Mouse (Mus musculus) heart, postnatal 14 days (tissue): Measurements from ENCODE around the gene Hdac9. TPM values are rescaled to one million over a fixed set of nuclear protein-coding genes. Genes with fewer than 3 reads are reported as not detected.

ENCODE experiments used
- DNase-seq, 2 experiments: peaks; one replicate each; pipeline ENCODE4 v3.0.0; 2021 to 2022
- intact Hi-C: fragments of 180-260 bp; cut with DNase I; formaldehyde crosslinking; loops from one replicate; pipeline ENCODE4 v1.15.1; 2025
- total RNA-seq, 2 experiments: library from RNA; stranded (reverse); gene quantifications; 2 replicates each; pipeline ENCODE4 v1.2.3; 2021

Hdac9 gene
- total RNA-seq, 2 experiments from 2014 or later = 17.0 to 21.0 TPM

DNA sequence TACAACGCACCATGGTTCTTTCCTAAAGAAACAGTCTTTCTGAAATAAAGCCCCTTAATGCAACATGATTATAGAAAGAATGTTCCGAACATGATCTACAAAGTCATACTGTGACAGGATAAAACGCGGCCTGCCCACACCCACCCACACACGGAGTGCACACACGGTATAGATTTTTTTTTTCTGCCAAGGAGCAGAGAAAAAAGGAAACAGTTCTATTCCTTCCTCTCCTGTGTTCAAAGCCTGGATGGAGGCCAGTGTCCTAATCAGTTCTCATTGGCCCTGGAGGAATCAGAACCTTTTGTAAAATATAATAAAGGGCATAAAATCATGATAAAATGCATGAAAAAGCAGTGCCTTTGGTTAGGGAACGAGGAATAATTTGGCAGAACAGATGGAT lies 624.5 kb downstream of the Hdac9 start:
- intact Hi-C loops = no loop called here
- no peak for DNase-seq

DNA sequence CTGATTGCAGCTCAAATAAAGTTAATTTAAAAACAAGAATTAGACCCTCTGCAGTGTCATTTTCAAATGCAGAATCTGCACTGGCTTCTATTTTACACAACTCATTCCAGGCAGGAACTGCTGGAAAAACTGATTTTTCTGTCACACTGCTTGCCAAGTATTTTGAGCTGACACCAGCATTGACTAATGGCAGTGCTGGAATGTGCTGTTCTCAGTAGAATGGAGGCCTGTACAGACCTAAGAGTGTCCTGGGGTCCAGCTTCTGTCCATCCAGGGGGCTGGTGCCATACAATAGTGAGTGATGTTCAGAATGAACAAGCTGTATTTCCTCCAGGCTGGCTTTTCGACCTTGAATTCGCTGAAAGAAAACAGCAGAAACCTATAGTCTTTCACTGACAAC lies 629.7 kb downstream of the Hdac9 start:
- intact Hi-C loops = no loop called here
- DNase-seq = no peak

DNA sequence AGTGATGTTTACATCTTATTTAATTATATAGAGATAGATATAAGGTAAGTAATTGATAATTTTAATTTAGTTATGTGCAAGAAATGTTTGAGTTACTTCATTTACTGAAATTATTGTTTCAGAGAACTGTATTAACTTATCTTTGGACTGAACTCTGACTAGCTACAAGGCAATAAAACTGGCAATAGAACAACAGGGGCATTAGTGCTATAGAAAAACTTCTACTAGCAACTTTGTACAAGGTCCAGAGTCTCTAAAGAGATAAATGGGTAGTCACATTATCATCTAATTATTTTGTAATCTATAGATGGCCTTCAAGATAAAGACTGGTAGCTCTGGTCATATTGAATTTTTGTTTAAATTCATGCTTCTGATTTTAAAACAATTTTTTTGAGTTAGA lies 632.0 kb downstream of the Hdac9 start:
- no peak for DNase-seq
- intact Hi-C loops = no loop called here

DNA sequence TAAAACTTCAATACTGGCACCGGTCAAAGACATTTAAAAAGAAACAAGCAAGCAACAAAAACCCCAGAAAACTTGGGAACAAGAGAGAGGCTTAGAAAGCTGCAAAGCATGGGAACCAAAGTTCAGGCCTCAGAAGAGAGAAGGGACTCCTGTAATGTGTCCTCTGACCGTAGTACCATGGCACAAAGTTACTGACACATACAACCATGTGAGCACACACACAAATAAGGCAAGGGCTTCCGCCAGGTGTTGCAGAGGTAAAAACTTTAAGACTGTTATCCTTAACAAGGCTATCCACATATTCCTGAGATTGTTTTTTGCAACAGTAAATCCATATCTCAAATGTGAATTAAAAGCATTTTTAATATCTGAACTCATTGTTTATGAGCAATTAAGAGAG lies 632.5 kb downstream of the Hdac9 start:
- intact Hi-C loops = no loop called here

DNA sequence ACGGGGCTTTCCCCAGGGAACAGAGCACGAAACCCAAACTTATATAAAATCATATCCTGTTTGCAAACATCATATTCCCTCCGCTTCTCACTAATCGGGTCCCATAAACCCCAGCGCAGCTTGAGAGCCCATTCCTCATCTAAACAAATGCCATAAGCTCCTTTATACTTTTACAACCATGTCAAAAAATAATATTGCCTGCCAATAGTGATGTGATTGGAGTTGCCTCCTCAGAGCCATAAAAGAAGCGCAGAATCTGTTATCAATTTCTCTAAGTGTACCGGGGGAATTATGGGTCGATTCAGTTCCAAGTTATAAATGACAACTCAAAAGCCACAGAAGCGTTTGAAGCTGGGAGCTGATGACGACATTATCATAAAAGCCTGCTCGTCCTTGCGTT lies 638.1 kb downstream of the Hdac9 start:
- intact Hi-C loops = no loop called here

More for the DNA sequence above, 632.5 kb downstream of the Hdac9 start:
- DNase-seq = no peak

DNA sequence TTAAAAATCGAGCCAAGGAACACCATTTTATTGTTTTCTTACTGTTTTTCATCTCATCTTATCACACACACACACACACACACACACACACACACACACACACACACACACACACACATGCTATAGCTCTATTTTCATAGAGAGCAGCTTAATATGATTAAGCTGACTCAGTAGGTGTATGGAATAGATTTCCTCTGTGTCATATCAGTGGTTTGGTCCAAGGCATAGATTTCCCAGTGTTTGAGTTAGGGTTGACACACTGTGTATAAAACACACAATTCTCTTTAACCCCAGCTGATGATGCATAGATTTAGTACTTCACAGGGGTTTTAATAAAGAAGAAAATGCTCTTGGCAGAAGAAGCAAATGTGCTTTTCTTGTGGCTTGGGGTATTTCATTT lies 643.1 kb downstream of the Hdac9 start:
- no peak for DNase-seq
- intact Hi-C loops = no loop called here

More for the DNA sequence above, 638.1 kb downstream of the Hdac9 start:
- no peak for DNase-seq

DNA sequence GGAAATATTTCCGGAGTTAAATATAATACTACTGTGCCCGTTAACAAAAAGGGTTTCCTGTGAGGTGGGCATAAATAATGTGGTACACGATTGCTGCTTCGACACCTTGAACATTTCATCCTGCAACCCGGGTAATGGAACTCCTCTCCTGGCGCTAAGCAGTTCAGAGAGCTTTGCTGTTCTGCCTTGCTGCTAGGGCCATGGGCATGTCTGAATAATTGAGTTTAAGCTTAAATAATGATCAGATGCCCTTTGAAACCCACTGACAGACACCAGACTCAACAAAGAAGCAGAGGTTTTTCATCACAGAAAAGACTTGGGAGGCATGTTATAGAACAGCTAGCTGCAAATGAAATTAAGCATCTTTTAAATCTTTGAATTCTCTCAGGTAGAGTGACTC lies 646.8 kb downstream of the Hdac9 start:
- intact Hi-C loops = no loop called here

DNA sequence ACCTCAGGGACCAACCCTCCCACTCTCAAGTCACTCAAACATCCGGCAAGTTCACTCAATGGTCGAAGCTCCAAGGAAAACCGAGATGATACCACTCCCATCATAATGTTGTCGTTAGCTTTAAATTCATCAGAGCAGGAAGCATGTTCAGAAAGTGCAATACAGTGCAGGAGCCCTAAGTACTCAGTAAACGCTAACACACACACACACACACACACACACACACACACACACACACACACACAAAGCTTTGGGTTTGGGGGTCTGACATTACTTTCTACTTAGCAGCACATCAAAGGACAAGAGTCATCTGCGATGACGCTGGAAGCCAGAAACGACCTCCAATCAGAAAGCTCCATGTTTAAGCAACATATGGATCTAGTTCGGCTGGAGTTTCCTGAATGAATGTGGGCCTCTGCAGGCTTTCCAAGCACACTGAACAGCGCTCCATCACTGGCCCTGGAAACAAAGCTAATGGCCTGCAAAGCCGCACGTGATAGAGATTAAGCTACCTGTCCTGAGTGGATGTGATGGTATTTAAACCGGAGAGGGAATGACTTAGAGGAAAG lies 647.3 kb downstream of the Hdac9 start:
- intact Hi-C loops = no loop called here
- no peak for DNase-seq

More for the DNA sequence above, 646.8 kb downstream of the Hdac9 start:
- DNase-seq = no peak

DNA sequence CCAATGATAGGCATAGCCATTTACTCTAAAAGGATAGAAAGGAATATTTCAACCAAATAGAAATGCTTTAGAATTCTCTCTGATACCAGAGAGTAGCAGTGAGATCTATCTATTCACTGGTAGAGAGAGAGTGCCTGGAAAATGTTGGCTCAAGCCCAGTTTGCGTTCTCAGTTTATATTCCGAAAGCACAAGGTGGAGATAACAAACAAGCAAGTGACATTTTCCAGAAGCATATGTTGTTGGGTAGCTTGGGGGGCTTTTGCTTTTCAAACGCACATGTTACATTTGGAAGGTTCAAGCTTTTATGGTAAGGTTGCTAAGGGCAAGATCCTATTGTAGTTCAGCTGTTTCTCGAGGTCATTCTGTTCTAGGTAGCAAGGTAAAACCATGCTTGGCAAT lies 657.2 kb downstream of the Hdac9 start:
- intact Hi-C loops = no loop called here
- DNase-seq = no peak

DNA sequence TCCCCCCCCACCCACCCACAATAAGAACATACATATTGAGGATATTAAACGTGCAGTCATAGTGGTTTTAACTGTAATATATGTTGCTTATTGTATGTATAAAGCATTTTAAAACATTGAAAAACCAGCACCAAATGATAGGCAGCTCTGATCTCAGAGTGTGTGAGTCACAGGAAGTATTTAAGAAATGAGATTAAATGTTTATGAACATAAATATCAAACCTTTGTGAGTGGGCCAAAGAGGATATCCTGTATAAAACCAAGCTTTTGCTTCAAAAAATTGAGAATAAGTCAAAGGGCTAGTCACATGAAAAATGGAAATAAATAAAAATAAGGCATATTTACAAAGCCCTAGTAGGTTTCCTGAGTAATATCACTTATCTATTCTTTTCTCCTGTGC lies 667.7 kb downstream of the Hdac9 start:
- intact Hi-C loops = no loop called here
- DNase-seq = no peak

DNA sequence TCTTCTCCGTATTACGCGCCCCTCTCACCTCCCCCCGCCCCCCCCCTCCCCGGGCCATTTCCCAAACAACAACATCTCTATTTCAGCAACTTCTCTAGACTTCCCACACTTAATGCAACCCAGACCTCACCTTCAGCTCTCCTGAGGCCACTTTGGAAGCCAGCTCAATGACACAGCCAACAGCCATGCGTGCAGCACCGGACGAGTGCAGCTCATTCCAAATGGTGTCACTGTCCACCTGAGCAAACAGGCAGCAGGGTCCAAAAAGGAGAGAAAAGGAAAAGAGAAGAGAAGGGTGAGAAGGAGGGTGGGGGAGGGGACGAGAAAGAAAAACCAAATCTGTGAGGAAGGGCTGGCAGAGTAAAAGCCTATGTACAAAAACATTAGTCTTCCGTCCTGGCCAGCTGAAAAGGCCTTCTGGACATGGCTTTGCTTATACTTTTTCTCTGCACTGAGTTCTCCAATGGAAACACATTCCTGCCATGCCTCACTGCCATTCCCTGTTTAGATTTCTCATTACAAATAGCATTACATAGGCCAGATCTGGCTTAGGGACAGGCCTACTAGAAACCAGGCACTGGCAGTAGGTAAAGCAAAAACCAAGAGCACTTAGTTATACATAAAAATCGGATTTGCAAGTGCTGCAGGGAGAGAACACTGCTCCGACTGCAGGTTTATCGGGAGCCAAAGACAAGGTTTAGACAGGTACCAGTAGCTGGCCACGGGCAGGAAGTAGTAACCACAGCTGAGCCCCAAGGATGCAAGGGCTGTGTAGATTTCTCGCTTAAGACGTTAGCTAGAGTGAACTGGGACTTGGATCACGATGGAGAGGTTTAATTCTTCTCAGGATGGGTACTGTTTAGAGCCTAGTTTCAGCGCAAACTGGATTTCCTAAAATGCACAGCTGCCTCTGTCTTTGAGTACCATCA lies 668.4 kb downstream of the Hdac9 start:
- intact Hi-C loops = no loop called here
- DNase-seq = no peak

DNA sequence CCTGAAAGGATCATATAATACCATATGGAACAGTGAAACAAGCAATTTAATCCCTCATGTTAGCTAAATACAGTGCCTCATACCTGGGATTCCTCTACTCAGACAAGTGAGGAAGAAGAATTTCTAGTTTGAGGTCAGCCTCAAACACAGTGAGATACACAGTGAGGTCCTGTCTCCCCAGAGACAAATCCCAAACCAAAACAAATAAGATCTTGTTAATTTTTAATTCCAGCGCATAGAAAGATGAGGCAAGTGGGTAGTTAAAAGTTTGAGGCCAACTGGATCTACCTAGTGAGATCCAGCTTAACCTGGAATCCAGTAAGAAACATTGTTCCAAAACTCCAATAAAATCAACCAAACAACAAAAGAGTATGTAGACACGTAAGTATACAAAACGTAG lies 678.1 kb downstream of the Hdac9 start:
- intact Hi-C loops = no loop called here
- DNase-seq = no peak

DNA sequence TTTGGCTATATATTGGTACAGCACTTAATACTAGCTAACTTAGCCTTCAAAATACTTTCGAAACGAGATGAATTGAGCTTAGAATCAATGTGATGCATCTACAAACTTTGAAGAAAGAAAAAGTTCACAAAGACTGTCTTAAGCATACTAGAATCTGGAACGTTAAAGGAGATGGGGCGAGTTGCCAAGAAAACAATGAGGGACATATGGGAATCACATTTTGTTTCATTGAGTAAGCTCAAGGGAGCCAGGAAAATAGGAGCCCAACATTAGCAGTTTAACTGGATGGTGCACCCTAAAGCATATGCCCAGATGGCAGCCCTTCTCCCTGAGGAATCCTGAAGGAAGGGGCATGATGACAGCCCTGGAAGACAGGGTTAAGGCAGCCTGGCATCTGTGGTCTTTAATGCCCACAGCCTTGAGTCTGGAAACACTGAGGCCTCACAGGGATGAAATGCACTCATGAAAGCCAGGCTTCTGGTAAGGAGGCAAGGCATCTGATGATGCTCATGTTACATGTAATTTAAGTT lies 685.2 kb downstream of the Hdac9 start:
- intact Hi-C loops = no loop called here
- peak in 1 of 2 experiments; percentile 11 for DNase-seq

DNA sequence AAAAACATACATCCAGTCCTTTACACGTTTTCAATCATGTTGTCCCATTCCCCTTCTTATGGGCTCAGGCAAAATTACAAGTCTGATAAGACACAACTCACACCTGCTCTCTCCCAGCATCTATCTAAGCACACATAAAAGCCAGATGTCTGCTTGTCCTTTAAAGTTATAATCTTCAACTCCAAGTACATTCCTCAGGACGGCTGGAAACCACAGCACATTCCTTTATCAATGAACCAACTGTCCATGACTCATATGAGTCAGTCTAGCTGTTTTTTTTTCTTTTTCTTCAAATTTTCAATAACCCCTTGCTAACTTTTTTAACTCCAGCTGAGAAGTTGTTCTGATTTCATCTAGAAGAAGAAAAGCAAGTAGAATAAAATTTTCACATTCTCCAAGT lies 692.4 kb downstream of the Hdac9 start:
- intact Hi-C loops = no loop called here
- no peak for DNase-seq

DNA sequence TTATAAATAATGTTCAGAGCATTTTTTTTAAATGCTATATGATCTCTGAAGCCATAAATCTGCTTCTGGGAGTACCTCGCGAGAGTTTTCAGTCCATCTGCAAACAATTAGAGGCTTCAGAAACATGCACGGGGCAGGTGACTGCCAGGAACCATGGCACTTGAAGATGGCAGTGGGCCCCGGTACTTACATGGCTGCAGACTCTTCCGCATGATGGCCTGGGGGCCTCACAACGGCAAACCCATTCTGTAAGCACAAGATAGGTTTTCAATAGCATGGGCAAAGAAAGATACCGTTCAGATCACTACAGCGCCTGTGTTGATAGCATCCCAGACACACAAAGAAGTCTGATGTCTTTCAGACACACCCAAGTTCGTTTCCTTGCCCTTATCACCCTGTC lies 695.9 kb downstream of the Hdac9 start:
- intact Hi-C loops = no loop called here
- DNase-seq = no peak

DNA sequence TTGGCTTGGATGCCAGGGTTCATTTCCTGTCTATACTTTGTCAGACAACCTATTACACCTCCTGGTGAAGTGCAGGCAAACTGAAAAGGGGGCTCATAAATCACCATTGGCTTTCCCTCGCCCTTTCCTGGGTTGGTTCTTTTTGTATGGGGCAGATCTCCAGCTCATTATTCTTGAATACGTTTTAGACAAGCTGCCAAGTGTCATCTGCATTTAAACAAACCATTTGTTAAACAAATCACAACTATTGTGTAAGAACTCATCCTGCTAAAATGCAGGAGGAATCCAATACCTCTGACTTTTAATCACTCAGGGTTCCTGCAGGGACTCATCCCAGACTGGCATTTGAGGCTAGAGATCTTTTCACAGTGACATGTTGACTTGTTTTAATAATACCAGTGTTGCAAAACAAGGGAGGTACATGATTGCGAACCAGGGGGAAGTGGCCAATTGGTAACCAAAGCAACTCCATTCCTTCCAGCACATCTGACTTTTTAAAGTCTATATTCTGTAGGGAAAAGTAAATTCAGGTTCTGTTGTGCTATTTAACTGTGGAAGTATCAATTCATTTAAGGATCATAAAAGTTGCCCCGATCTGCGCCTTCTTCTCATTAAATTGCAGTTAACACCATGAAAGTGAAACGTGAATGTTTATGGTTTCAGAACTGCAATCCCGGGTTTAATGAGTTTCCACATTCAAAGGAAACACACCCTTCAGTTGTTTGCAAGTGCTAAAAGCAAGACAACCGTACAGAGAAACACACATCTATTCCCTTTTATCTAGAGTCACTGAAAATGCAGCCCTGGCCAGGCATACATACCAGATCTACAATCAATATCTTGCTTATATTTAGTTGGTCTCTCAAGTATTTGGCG lies 696.6 kb downstream of the Hdac9 start:
- intact Hi-C loops = no loop called here
- DNase-seq = no peak

DNA sequence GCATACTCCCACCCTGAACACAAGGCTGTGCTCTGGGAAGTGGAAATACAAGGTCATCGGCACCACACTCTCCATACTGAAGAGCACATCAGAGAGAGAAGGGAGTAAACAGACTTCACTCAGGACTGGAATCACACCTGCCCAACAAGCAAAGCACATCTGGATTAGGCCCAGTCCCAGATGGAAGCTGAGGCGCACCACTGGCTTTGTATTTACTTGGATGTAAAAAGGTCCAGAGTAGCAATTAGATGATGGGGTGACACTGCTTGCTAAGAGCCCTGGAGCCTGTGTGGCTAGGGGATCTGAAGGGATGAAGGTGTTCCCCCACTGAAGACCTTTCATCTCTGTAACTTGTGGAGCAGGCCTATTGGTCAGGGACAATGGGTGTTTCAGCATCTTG lies 698.3 kb downstream of the Hdac9 start:
- DNase-seq = no peak
- intact Hi-C loops = no loop called here

DNA sequence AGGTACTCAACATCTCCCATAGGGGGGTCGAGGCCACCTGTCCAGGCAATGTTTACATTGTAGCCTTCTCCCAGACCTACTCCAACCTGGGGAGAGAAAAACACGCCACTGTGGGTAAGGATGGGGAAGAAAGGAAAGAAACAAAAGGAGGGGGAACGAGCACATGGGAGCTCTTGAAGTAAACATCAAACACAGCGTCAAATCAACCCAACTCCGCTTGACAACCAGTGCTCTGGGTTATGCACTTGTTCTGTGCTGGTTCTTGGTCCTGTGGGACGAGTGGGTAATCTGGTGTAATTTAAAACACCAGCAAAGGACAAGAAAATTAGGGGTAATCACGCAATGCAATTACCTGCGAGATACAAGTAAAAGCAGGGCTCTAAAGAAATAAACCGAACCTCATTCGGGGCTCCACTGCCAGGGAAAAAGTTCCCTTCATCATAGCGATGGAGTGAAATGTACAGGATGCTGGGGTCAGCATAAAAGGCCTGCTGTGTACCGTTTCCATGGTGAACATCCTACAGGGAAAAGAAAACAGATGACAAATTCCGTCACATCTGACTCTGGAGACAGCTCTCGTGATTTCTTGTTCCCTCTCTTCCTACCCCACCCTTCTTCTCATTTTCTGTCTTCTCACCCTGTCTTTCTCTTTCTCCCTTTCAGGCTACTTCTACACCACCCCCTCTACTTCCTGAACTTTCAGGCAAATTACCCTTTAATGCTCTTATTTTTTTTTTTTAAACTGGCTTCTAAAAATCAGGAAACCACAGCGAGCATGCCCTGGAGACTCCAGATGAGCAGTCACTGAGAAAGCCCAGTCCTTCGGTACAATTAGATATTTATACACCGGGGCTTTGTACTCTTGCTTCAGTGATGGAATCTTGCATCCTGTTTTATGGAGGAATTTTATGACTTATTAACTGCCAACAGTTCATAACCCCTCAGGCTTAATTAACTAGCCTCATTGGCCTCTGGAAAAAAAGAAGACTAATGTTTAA lies 701.6 kb downstream of the Hdac9 start:
- intact Hi-C loops = no loop called here
- no peak for DNase-seq

DNA sequence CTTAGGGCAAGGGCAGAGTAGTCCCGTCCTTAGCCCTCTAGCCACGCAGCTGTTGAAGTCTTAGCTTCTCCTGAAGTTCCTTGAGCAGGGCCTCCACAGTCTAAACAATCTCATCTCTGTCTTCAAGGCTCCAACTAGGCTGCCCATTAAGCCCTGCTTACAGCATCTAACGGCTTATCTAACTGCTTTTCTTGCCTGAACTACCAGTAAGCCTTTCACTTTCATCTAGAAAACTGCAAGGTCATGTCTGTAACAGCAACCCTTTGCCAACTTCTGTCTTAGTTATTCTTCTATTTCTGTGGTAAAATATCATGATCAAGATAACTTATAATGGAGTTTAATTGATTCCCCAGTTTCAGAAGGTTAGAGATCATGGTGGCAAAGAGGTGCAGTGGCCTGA lies 704.7 kb downstream of the Hdac9 start:
- intact Hi-C loops = no loop called here
- DNase-seq = no peak

DNA sequence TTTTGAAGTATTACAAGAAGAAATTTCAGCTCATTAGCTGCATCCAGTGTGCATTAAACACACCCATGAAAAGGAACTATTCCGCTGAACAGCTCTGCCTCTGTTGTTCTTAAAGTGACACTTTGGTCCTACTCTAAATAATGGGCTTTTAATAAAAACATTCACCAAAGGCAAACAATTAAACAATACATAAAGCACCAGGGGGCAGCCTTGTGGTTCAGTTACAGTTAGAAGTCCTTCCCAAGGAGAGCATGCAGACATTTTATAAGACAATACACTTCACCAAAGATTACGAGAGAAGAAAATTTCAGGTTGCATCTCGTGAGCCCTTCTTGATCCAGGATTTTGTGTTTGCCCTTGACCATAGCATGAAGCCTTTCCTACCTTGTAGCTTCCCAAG lies 715.4 kb downstream of the Hdac9 start:
- intact Hi-C loops = loop anchor here (5.0 kb wide), 2 partner anchors 231 to 456 kb away; no protein-coding TSS in a partner anchor
- DNase-seq = peak in 1 of 2 experiments; percentile 19
